Mouse (Mus musculus) heart, postnatal 14 days (tissue): ENCODE measurements at regions not wholly inside any gene's neighbourhood (a gene's known extent, or its start where the extent isn't known, plus 50 kb on each side); places are given as distances from the start of the nearest gene placed in this dataset.

Experiments used
- DNase-seq, 2 experiments: peaks; one replicate each; pipeline ENCODE4 v3.0.0; 2021 to 2022
- intact Hi-C: fragments of 180-260 bp; cut with DNase I; formaldehyde crosslinking; loops from one replicate; pipeline ENCODE4 v1.15.1; 2025

DNA sequence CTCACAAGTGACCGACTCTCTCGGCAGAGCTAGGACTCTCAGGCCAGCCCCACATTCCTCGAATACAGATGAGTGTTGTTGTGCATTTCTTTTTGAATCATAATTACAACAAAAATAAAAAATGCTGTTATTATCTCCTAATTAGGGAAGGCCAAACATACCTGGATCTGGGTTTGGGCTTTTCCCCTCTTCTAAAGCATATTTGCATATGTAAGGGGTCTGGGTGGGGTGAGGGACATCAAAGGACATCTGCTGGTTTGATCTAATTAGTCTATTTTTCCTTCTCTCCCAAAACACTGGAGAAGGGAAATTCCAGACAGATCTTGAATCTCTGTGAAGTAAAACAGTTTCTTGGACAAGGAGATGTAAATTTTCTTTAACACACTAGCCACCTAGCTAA, 85.3 kb downstream of the Tfap2a start:
- no peak for DNase-seq
- intact Hi-C loops: no loop called here

DNA sequence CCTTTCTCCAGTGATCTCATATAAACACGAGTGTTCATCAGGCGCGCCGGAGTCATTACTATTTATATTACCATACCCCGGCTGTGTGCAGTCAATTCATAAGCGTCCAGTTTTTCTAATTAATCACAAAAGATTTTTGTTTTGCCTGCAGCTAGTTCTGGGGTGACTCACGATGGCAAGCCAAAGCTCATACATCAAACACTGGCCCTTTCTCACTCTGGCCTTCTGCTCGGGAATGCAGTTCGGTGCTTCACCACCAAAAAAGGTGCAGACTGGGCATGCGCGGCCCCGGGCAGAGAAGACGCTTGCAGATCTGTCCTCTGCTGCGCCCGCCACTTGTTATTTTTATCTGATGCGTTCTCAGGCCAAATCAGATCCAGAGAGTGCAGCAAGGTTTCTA, 87.1 kb downstream of the Tfap2a start:
- DNase-seq: peak; percentile 37 to 50
- intact Hi-C loops: no loop called here

GRCm38 (mm10) chr13:40650036-40650709, 88.0 kb downstream of the Tfap2a start:
- no peak for DNase-seq
- intact Hi-C loops: no loop called here

- intact Hi-C loops: no loop called here
Observed at GRCm38 (mm10) chr13:40649096-40650035, 88.8 kb downstream of the Tfap2a start.

GRCm38 (mm10) chr13:40646131-40646530, 92.0 kb downstream of the Tfap2a start:
- intact Hi-C loops: no loop called here
- no peak for DNase-seq

More at GRCm38 (mm10) chr13:40649096-40650035, 88.8 kb downstream of the Tfap2a start:
- no peak for DNase-seq

- DNase-seq: no peak
- intact Hi-C loops: no loop called here
Observed at GRCm38 (mm10) chr13:40645646-40646045, 92.5 kb downstream of the Tfap2a start.

DNA sequence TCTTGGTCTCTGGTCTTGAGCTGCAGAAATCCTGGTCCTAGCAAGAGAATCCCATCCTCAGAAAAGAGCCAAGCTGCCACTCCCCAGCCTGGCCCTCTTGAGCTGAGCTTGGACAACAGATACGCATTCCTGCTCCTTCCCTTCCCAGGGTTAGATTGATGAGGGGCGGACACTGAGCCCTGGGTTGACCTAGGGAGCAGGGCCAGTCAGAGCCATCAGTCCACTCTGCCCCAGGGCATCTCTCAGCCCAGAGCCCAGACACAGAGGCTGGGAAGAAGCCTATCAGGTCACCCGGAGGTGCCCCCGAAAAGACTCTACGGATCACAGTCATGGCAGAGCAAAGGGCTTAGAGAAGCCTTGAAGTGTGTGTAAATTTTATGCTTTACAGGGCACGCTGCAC, 95.2 kb downstream of the Tfap2a start:
- DNase-seq: no peak
- intact Hi-C loops: no loop called here

DNA sequence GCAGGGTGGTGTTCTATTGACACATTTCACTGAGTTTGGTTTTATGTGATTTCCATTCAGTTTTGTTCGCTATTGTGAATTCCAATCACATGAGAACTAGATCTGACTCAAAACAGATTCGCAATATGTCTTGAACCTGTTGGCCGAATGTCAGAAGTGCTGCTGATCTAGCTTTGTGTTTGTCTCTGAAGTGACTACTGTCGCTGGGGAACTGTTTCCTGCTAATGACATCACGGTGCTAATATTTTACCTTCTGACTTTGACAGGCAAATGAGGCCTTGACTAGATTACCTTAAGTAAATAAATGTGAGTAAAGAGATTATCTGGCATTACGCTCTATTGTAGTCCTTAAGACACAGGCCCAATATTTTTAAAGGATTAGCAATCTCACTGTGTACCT, 100.9 kb downstream of the Tfap2a start:
- intact Hi-C loops: no loop called here
- no peak for DNase-seq

DNA sequence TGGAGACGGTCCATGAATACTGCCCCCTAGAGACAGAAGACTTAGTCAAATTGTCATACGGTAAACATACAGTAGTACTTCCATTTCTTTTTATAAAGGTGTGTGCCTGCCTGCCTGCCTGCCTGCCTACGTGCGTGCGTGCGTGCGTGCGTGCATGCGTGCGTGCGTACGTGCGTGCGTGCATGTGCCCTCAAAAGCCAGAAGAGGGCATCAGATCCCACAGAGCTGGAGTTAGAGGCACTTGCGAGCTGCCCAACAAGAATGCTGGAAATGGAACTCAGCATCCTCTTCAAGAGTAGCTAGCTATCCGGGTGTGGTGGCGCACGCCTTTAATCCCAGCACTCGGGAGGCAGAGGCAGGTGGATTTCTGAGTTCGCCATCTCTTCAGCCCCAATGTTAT, 120.3 kb downstream of the Tfap2a start:
- intact Hi-C loops: no loop called here

GRCm38 (mm10) chr13:40608526-40608925, 129.7 kb downstream of the Tfap2a start:
- no peak for DNase-seq
- intact Hi-C loops: no loop called here

More for the DNA sequence above, 120.3 kb downstream of the Tfap2a start:
- DNase-seq: no peak

- peak in 1 of 2 experiments; percentile 1 for DNase-seq
- intact Hi-C loops: no loop called here
Observed at GRCm38 (mm10) chr13:40606405-40607271, 131.5 kb downstream of the Tfap2a start.

DNA sequence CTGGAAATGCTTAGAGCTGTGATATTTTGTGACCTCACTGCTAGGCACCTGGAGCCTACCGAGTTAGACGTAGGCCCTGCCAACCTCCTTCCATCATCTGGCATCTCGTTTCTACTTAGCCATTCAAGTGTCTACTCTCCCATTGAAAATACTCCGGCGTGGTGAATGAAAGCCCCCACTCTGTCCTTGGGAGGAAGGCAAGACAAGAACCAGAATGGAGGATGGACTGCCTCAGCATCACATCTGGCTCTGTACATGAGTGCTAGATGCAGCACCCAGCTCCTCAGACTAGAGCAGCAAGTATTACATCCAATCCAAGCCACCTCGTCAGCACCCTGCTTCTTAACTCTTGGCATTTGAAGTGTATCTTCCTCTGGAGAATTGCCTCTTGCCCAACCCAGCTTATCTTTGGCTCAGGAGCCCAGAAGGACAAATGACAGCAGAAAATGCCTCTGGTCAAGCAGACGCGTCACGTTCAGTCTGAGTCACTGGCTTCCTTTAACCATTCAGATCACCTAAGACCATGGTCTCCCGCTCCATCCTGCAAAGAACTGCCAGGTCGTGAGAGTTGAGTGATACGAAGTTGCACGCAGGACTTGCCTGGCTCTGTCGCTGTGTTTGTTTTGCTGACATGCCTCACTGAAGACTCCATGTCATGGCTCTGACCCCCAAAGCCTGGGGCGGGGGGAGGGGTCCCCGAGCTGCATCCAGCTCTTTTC, 132.3 kb downstream of the Tfap2a start:
- no peak for DNase-seq
- intact Hi-C loops: no loop called here

DNA sequence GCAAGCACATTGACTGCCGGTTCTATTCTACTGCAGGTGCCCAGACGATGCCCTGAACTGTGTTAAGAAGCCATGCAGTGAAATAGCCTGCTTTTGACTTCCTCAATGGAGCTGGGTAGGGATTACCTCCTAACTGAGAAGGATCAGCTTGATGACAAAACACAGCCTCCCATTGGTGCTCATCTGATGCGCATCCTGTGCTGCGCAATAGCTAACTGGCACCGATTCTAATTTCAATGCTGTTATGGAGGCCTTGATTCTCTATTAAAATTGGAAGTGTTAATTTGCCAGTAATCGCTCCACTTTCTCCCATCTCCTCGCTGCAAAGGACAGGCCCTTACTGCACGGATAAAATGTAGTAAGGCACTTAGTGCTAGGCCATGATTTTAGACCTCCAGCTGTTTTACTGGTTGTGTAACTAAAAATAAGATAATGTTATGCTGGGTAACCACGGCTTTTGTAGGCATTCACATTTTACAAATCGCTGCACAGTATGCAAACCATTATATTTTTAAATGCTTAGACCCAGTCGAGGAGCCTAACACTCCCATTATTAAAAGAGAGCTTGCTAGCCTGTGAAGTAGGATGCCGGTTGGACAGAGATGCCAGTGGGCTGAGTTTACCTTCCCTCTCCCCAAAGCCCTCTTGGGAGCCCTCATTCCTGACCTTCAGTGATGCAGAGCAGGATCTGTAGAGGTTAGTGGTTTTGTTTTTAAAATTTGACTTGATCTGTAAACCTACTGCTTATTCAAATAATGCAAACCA, 163.0 kb downstream of the Tfap2a start:
- intact Hi-C loops: no loop called here
- DNase-seq: no peak

- no peak for DNase-seq
- intact Hi-C loops: no loop called here
Observed at GRCm38 (mm10) chr13:40569461-40569860, 168.7 kb downstream of the Tfap2a start.

GRCm38 (mm10) chr13:40567821-40568220, 170.4 kb downstream of the Tfap2a start:
- no peak for DNase-seq
- intact Hi-C loops: no loop called here

DNA sequence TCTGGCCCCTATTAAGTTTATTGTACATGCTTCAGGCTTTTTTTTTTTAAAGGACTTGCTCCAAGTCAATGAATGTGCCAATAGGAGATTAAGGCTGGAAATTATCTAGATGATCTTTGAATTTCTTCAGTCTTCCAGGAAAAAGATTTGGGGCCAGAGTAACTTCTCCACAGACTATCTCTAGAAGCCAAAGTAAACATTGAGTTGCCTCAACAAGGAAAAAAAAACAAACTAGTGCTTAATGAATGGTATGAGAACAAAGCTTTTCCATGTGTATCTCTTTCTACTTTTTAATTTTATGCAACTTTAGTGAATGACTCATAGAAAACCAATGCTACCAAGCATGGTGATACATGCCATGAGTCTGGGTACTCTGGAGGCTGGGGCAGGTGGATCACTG, 173.8 kb downstream of the Tfap2a start:
- no peak for DNase-seq
- intact Hi-C loops: no loop called here

GRCm38 (mm10) chr13:40554368-40554767, 183.8 kb downstream of the Tfap2a start:
- intact Hi-C loops: no loop called here
- DNase-seq: no peak

DNA sequence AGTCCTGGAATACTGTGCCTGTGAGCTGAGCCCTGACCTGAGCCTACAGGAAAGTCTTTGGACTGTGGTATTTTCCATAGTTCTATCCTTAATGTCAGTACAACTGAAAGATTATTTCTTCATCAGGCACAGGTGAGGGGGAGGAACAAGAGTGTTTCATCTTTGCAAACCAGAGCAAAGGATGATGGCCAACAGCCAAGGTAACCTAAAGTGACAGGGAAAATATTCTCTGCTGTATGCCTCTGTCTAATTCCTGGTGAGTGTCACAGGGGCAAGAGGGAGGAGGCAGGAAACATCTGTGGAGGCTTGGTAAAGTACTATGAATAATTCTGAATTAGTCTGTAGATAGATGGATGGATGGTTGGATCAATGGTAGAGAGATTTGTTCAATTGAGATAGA, 164.3 kb upstream of the Ofcc1 start:
- intact Hi-C loops: no loop called here
- no peak for DNase-seq

DNA sequence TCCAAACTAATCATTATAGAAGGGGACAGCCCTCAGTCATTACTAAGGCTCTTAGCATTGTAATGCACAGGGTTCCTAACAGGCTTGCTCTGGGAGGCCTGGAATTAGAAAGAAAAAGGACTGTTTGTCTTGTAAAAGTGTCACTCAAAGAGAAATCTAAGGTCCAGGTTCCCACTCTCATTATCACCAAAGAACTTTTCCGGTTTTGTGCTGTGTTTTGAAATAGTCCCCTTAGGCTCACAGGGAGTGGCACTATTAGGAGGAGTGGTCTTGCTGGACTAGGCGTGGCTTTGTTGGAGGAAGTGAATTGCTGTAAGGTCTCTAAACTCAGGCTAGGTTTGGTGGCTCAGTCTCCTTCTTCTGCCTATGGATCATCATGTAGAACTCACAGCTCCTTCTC, 161.9 kb upstream of the Ofcc1 start:
- DNase-seq: no peak
- intact Hi-C loops: no loop called here
